Mouse (Mus musculus): ENCODE measurements around the gene Cdk8.

- TF ChIP-seq CTCF (conservative IDR thresholded peaks at IDR 0.05; ENCODE audit: insufficient read depth, insufficient read length, low read depth, low read length) (no peak), POLR2A (IDR thresholded peaks at IDR 0.05; ENCODE audit: low read depth, low read length) (no peak)
These were observed 99.7 kb downstream of the Cdk8 start for GRCm38 (mm10) chr5:146330765-146331115.

Measured in kidney, adult 2 months (tissue).